In the genomic region with DNA sequence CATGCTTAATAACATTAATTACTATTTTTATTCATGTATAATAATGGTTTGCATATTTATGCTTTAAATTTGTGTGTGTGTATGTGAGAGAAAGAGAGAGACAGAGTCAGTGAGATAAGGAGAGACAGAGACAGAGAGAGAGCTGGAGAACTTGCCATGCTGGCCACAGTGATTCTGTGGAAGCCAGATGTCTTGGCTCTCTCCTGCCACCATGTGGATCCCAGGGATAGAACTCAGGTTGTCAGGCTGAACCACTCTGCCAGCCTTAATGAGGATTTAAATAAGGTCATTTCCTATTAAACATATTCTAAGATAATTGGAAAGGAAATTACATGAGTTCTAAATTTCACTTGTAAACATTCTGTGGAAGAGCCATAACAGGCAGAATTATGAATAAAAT, we compare ENCODE assay signal across 8 mouse cellular contexts.
DNase-seq lines count a peak whose midpoint lies in the region; ATAC-seq and TF ChIP-seq lines count a peak whose summit lies in the region.

No protein-coding gene starts in this region.

- DNase-seq in heart, postnatal 0 days (ENCODE audit: low spot score) = no peak
- DNase-seq in right cerebral cortex, adult 18-20 months = peak; percentile 49
- no peak for DNase-seq in right cerebral cortex, postnatal 25 days
- DNase-seq in embryonic facial prominence, embryonic 11.5 days (ENCODE audit: low spot score) = peak; percentile 58
- peak; percentile 21 for DNase-seq in left cerebral cortex, postnatal 4 days
- peak; percentile 16 for DNase-seq in thymus, postnatal 25 days
- DNase-seq in spleen, postnatal 14 days (ENCODE audit: low spot score in 2 of 2) = no peak

- H3K27ac ChIP-seq in heart, postnatal 0 days (ENCODE audit: low read depth) = no peak overlapping the region
- H3K27ac ChIP-seq in heart, embryonic 11.5 days (ENCODE audit: low read depth, low read length) = no peak overlapping the region
- no peak overlapping the region for H3K27ac ChIP-seq in embryonic facial prominence, embryonic 11.5 days (replicated peaks; ENCODE audit: low read depth, low read length)

- no peak overlapping the region for H3K4me3 ChIP-seq in heart, postnatal 0 days (ENCODE audit: low read depth, low read length)
- no peak overlapping the region for H3K4me3 ChIP-seq in heart, embryonic 11.5 days (ENCODE audit: low read depth, low read length)
- H3K4me3 ChIP-seq in embryonic facial prominence, embryonic 11.5 days (ENCODE audit: low read depth, low read length) = no peak overlapping the region

- H3K36me3 ChIP-seq in heart, postnatal 0 days (replicated peaks; ENCODE audit: control insufficient read depth, insufficient read depth, low read length) = no peaks in the 10 kb centered on the region
- no peaks in the 10 kb centered on the region for H3K36me3 ChIP-seq in heart, embryonic 11.5 days (ENCODE audit: control insufficient read depth, insufficient read depth, low read length)
- H3K36me3 ChIP-seq in embryonic facial prominence, embryonic 11.5 days (replicated peaks; ENCODE audit: control insufficient read depth, insufficient read depth, low read depth, low read length) = no peaks in the 10 kb centered on the region

- no peak overlapping the region for H3K4me2 ChIP-seq in heart, postnatal 0 days (ENCODE audit: low read depth, low read length)
- no peak overlapping the region for H3K4me2 ChIP-seq in heart, embryonic 11.5 days
- no peak overlapping the region for H3K4me2 ChIP-seq in embryonic facial prominence, embryonic 11.5 days (ENCODE audit: low read depth, low read length)

- no peaks in the 10 kb centered on the region for H3K27me3 ChIP-seq in heart, postnatal 0 days (ENCODE audit: control insufficient read depth, insufficient read depth, low read length)
- H3K27me3 ChIP-seq in heart, embryonic 11.5 days (ENCODE audit: control insufficient read depth, insufficient read depth, low read length) = no peaks in the 10 kb centered on the region
- no peaks in the 10 kb centered on the region for H3K27me3 ChIP-seq in embryonic facial prominence, embryonic 11.5 days (ENCODE audit: control insufficient read depth, insufficient read depth, low read length)

- no peak overlapping the region for H3K9ac ChIP-seq in heart, postnatal 0 days (replicated peaks; ENCODE audit: low read depth, low read length)
- no peak overlapping the region for H3K9ac ChIP-seq in heart, embryonic 11.5 days (ENCODE audit: low read depth, low read length)
- no peak overlapping the region for H3K9ac ChIP-seq in embryonic facial prominence, embryonic 11.5 days (replicated peaks; ENCODE audit: low read length)

- no peak for ATAC-seq in heart, postnatal 0 days (ENCODE audit: insufficient read depth, low read depth)
- no peak for ATAC-seq in heart, embryonic 11.5 days (replicated peaks; ENCODE audit: insufficient number of reproducible peaks, low FRiP score, low TSS enrichment)
- no peak for ATAC-seq in embryonic facial prominence, embryonic 11.5 days (replicated peaks; ENCODE audit: insufficient number of reproducible peaks, low FRiP score, low TSS enrichment, low read depth)

- H3K4me1 ChIP-seq in heart, postnatal 0 days (ENCODE audit: control insufficient read depth, insufficient read depth) = no peaks in the 10 kb centered on the region
- H3K4me1 ChIP-seq in heart, embryonic 11.5 days (ENCODE audit: control insufficient read depth, insufficient read depth, low read length) = no peaks in the 10 kb centered on the region
- H3K4me1 ChIP-seq in embryonic facial prominence, embryonic 11.5 days (ENCODE audit: control insufficient read depth, insufficient read depth, low read length) = no peaks in the 10 kb centered on the region

- TF ChIP-seq EP300 in heart, postnatal 0 days (IDR thresholded peaks at IDR 0.05; ENCODE audit: low read depth) = no peak

- intact Hi-C loops in left cerebral cortex, postnatal 4 days (cut with DNase I) = loop anchor here (5.0 kb wide), 2 partner anchors 1578 to 1598 kb away; no protein-coding TSS in a partner anchor

- no peaks in the 10 kb centered on the region for H3K9me3 ChIP-seq in heart, postnatal 0 days (replicated peaks; ENCODE audit: control insufficient read depth, low read length)
- H3K9me3 ChIP-seq in heart, embryonic 11.5 days (replicated peaks; ENCODE audit: control insufficient read depth, low read length) = no peaks in the 10 kb centered on the region
- H3K9me3 ChIP-seq in embryonic facial prominence, embryonic 11.5 days (replicated peaks; ENCODE audit: control insufficient read depth, low read length) = no peaks in the 10 kb centered on the region

- TF ChIP-seq CTCF in heart, postnatal 0 days (IDR thresholded peaks at IDR 0.05; ENCODE audit: low read depth) = peak; percentile 54

Comparison
In these comparisons a context has a peak if more than half of its experiments do, and no peak if none do; other contexts are left out.
1. DNase-seq: peak in right cerebral cortex, adult 18-20 months (single experiment), embryonic facial prominence, embryonic 11.5 days (single experiment), left cerebral cortex, postnatal 4 days (single experiment) and thymus, postnatal 25 days (single experiment); none in heart, postnatal 0 days (single experiment), right cerebral cortex, postnatal 25 days (single experiment) and spleen, postnatal 14 days (0 of 2).